Mouse (Mus musculus): Measurements from ENCODE around the gene Dnajb5. TPM values are rescaled to one million over a fixed set of nuclear protein-coding genes. Genes with fewer than 3 reads are reported as not detected.

Gene Dnajb5
- total RNA-seq, 1 experiment from 2014 or later: 10.0 TPM

Other genes with a start within 250 kb of the Dnajb5 start
- not detected in 3 replicates for gene 4930578G10Rik, start 214.3 kb upstream of the Dnajb5 start, total RNA-seq (2017)
- gene Ccl19, start 193.2 kb upstream of the Dnajb5 start, total RNA-seq (2017): not detected in 3 replicates
- gene Ccl21a, start 175.8 kb upstream of the Dnajb5 start, total RNA-seq (2017): not detected in 3 replicates
- not detected in 3 replicates for gene Fam205a1, start 95.9 kb upstream of the Dnajb5 start, total RNA-seq (2017)
- not detected in 3 replicates for gene Gm12394, start 93.0 kb upstream of the Dnajb5 start, total RNA-seq (2017)
- gene Fam205c, start 75.6 kb upstream of the Dnajb5 start, total RNA-seq (2017): not detected in 3 replicates
- gene Phf24, start 33.2 kb upstream of the Dnajb5 start, total RNA-seq (2017): 0.10 TPM in 1 of 3 replicates, not detected in the others
- 1.4 TPM in 1 of 3 replicates, not detected in the others for gene 1700022I11Rik, start 19.8 kb downstream of the Dnajb5 start, total RNA-seq (2017)
- 146 to 168 TPM (median 150 TPM) in 3 replicates for gene Vcp, start 50.7 kb downstream of the Dnajb5 start, total RNA-seq (2017)
- gene Fancg, start 60.7 kb downstream of the Dnajb5 start, total RNA-seq (2017): 5.3 to 25.3 TPM (median 11.4 TPM) in 3 replicates
- 3.6 to 7.5 TPM (median 7.3 TPM) in 3 replicates for gene Pigo, start 76.0 kb downstream of the Dnajb5 start, total RNA-seq (2017)
- 60.2 to 116 TPM (median 66.7 TPM) in 3 replicates for gene Stoml2, start 81.9 kb downstream of the Dnajb5 start, total RNA-seq (2017)
- gene Fam214b, start 96.4 kb downstream of the Dnajb5 start, total RNA-seq (2017): 35.6 to 52.9 TPM (median 38.9 TPM) in 3 replicates
- gene Unc13b, start 109.1 kb downstream of the Dnajb5 start, total RNA-seq (2017): 0.78 to 3.3 TPM (median 1.7 TPM) in 3 replicates